Mouse (Mus musculus) embryonic facial prominence, embryonic 12.5 days (tissue): ENCODE results near the gene Appl2. TPM values are rescaled to one million over a fixed set of nuclear protein-coding genes. Genes with fewer than 3 reads are reported as not detected.

Source experiments
- polyA plus RNA-seq: library from polyadenylated mRNA; unstranded; fragments of >200 nt; fragmentation: Nextera tagmentation; extraction: Ambion mirVana; gene quantifications from 2 replicates; pipeline ENCODE4 v1.2.1, GENCODE M21; 2016

Gene Appl2
- polyA plus RNA-seq, 1 experiment from 2014 or later, result 71.4 TPM

Other genes starting within 250 kb of the Appl2 start
- gene Aldh1l2, start 114.6 kb downstream of the Appl2 start, polyA plus RNA-seq, result 2.8 and 3.0 TPM in 2 replicates
- 37.2 and 37.8 TPM in 2 replicates for gene Washc4, start 105.0 kb downstream of the Appl2 start, polyA plus RNA-seq
- 32.6 and 42.2 TPM in 2 replicates for gene 1500009L16Rik, start 74.1 kb upstream of the Appl2 start, polyA plus RNA-seq